Mouse (Mus musculus): ENCODE results near the gene Hmcn1.

DNA sequence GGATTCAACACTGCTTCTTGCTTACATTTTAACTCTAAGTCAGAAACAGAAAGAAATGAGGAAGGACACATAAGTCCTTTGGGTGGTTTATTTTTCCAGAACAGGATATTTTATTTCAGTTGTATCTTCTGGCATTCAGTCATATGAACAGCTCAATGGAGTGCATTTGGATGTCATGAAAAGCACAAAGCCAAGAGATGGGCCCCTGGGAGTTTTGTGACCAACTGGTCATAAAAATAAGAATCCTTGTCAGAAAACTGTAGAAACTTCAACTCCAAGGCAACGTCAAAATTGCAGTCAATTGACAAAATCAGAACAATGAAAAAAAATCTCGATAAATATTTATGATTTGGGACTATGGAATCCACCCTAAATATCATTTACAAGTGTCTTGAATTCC is 83.6 kb downstream of the Hmcn1 start:
- TF ChIP-seq POLR2A (IDR thresholded peaks at IDR 0.05; ENCODE audit: low read depth, low read length), result no peak
- TF ChIP-seq CTCF (IDR thresholded peaks at IDR 0.05; ENCODE audit: extremely low read depth, insufficient read length, insufficient replicate concordance, low read depth, low read length), result no peak

Data from small intestine, adult 2 months (tissue).